Mouse (Mus musculus) gonadal fat pad, adult 2 months (tissue): ENCODE results near the gene Kcnq2. TPM values are rescaled to one million over a fixed set of nuclear protein-coding genes. Genes with fewer than 3 reads are reported as not detected.

Experiments
- DNase-seq: peaks from one replicate; pipeline ENCODE4 v3.0.0-alpha.2; 2012; ENCODE audit warnings: low read depth
- polyA plus RNA-seq: library from polyadenylated mRNA; depleted of rRNA; stranded (reverse); fragments of >200 nt; gene quantifications from 2 replicates; pipeline ENCODE4 v1.2.3, GENCODE M21; 2012

Gene Kcnq2
- polyA plus RNA-seq, 1 experiment: 0.07 TPM

DNA sequence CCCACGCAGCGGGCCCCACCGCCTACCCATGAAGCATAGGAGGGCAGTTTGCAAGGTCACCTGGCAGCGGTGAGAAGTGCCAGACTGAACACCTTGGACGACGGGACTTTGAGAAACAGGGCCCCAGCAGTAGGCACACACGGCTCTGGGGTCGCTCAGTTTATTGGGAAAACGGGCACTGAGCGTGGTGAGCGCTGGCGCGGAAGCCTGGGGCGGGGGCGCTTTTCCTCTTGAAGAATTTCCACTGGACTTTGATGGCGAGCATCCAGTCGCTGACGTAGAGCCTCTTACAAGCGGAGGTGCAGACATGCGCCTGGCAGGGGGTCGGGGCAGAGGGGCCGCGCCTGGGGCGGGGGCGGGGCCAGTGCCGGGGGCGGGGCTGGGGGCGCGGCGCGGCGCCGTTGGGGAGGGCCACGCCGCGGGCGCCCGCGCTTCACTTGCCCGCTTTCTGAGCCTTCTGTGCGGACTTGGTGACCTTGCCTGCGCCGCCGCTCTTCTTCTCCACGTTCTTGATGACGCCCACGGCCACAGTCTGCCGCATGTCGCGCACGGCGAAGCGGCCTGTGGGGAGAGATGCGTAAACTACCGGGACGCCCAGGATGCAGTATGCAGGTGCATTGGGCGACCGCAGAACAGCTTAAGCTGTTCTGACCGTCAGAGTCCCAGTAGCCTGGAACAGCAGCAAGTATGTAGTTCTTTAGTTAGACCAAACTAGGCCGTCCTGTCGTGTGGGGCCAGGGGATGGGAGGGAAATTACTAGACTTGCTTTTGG lies 12.6 kb upstream of the Kcnq2 start:
- no peak for DNase-seq

GRCm38 (mm10) chr2:181146976-181147545 lies 12.0 kb upstream of the Kcnq2 start:
- no peak for DNase-seq

- DNase-seq: no peak
Measured at GRCm38 (mm10) chr2:181144675-181145074, 9.6 kb upstream of the Kcnq2 start.

- DNase-seq: no peak
Measured at GRCm38 (mm10) chr2:181143509-181144276, 8.6 kb upstream of the Kcnq2 start.

GRCm38 (mm10) chr2:181142703-181143135 lies 7.6 kb upstream of the Kcnq2 start:
- no peak for DNase-seq

- no peak for DNase-seq
Measured at GRCm38 (mm10) chr2:181139641-181140193, 4.6 kb upstream of the Kcnq2 start.

DNA sequence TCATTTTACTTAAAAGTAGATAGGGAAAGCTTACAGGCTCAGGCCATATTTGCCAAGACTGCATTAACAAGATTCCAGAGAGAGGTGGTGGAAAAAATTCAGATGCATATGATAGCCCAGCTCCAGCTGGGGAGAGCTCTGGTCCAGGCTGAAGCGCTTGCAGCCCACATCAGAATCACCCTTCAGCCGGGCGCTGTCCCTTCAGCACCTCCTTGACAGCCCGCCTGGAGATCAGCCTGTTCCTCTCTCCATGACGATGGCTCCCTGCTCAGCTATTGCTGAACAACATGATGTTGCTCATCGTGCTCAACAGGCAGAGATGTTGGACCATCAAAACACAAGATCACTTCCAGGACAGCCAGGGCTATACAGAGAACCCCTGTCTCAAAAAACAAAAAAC lies 1.8 kb upstream of the Kcnq2 start:
- DNase-seq: no peak

DNA sequence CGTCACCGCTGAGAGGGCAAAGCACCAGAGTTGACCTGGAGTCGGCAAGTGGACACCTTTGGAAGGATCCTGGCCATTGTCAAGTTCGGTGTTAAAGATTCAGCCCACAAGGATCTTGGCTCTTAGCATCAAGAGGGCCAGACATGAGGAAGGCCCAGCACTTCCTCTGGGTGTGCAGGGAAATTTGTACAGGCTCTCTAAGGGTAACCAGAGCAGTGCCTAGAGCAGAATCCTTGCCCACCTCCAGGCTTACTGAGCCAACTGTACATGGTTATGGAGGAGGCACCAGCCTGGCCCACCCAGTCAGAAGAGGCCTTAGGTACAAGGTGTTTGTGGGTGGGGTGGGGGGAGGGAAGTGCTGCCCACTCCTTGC lies 332 bp upstream of the Kcnq2 start:
- DNase-seq: no peak

- DNase-seq: no peak
Measured at GRCm38 (mm10) chr2:181133837-181134590, 1.1 kb downstream of the Kcnq2 start.

GRCm38 (mm10) chr2:181130245-181130644 lies 4.9 kb downstream of the Kcnq2 start:
- no peak for DNase-seq

- no peak for DNase-seq
Measured at GRCm38 (mm10) chr2:181128963-181129362, 6.1 kb downstream of the Kcnq2 start.

DNA sequence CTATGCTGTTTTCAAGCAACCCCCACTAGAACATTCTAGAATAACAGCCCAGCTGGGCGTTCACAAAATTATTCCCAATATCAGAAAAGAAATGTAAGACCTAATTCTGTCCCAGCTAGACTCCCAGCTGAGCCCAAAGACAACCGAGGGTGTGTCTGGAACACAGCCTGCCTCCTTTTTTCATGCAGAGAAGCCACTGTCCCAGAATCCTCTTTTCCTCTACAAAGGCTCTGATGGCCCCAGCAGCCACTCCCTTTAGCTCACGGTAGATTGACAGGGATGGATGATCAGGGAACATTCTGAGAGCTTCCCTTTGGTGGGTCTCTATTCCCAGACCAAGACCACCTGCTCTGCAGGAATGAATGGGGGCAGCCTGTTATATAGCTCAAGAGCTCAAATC lies 7.3 kb downstream of the Kcnq2 start:
- no peak for DNase-seq

DNA sequence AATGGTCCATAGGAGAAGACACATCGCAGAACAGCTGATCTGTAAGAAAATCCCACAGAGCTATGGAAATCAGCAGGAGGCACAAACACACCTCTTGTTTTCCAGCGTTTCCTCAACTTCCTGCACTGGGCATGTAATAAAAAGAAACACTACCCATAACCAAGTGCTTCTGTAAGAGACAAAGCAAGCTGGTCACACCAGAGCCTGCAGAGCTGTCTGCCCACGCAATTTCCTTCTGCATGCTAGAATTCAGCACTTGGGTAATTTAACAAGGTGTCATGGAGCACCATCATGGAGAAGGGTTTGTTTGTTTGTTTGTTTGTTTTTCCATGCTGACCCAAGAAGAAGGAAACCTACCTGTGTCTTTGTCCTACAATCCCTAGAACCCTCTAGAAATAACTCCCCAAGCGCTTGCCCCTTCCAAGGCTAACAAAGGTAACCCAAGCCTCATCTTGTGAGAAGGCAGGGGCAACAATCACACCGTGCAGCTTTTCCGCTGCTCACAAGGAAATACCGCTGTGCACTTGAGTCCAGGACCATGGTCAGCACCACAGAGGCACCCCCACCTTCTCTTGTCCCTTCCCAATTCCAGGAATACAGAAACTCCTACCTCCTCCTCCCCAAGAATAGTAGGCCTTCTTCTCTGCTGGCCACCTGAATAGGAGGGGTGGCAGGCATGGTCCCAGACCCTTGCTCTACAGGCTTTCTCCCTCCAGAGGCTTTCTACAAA lies 9.2 kb downstream of the Kcnq2 start:
- no peak for DNase-seq

DNA sequence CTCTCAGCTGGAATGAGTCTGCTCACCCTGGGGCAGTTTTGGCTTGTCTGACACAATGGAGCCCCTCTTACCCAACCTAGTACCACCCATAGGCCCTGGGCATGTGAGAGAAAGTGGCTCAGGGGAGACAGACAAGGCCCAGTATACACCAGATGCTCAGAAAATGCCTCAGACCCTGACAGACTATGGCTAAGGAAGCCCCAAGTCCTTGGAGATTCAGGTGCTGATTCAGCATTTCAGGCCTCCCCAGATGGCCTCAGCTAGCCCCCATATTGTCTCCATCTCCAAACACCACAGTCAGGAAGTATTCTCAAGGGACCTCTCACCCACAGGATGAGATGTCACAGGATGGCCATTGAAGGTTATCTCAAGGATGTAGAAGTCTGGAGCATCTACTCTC lies 12.5 kb downstream of the Kcnq2 start:
- DNase-seq: no peak

DNA sequence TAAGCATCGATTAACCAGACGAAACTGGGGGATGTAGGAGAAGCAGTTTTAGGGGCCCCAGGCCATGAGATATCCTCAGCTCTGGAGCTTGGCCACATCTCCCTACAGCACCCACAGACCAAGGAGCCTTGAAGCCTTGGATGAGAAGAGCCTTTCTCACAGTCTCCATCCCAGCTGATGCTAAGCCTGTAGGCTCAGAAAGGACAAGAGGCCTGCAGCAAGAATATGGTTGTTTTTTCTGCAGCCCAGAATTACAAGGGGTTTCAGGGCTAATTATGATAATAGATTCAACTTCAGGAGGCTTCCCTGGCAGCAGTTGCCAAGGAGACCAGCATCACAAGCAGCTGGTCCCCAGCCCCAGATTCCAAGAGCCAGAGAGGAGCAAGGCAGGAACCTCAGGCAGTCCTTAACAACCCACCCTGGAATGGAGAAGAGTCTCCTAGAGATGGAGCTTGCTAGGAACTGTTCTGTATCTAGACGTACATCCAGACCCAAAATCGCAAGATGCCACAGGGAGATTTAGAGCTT lies 14.1 kb downstream of the Kcnq2 start:
- DNase-seq: no peak

GRCm38 (mm10) chr2:181119952-181120351 lies 15.1 kb downstream of the Kcnq2 start:
- no peak for DNase-seq

DNA sequence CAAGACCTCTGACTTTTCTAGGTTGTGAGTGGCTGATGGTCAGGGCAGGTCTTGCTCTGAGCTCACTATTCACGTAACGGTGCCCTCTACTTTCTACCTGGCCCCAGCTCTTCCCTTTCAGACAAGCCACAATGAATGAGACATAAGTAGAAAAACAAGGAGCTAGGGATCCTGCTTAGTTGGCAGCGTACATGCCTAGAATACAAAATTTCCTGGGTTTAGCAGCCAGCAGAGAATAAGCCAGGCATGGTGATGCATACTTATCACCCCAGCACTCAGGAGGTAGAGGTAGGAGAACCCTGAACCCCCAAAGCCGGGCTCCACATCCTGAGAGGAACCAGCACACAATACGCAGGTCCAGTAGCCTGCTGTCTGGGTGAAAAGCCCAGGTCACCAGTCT lies 18.7 kb downstream of the Kcnq2 start:
- no peak for DNase-seq

DNA sequence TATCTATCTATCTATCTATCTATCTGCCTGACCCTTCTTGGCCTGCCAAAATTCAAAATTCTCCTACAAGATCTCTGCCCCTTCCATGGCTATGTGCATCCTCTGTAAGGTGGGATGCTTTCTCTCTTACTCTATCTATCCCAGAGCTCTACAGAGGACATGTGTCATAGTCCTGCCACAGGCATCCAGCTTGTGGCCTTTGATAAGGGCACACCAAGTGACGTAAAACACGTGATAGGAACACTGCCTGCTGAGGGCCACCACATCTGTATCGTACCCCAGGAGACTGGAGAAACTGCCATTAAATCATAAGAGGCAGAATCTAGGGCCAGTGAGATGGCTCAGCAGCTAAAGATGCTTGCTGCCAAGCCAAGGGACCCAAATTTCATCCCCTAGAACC lies 19.7 kb downstream of the Kcnq2 start:
- no peak for DNase-seq

- no peak for DNase-seq
Measured at GRCm38 (mm10) chr2:181113762-181114361, 21.2 kb downstream of the Kcnq2 start.

- DNase-seq: no peak
Measured at GRCm38 (mm10) chr2:181111665-181112064, 23.4 kb downstream of the Kcnq2 start.
